Mouse (Mus musculus) adrenal gland, adult 8-10 months (tissue): ENCODE data around the gene Rap2a. TPM values are rescaled to one million over a fixed set of nuclear protein-coding genes. Genes with fewer than 3 reads are reported as not detected.

Source experiments
- DNase-seq: peaks from one replicate; pipeline ENCODE4 v3.0.0; 2022
- total RNA-seq, 4 experiments: library from RNA; stranded (reverse); gene quantifications; 2 replicates each; pipeline ENCODE4 v1.2.4; 2022

Gene Rap2a
- total RNA-seq, 4 experiments from 2014 or later = 18.7 to 22.9 (median 20.3) TPM

GRCm38 (mm10) chr14:120542976-120543375, 64.7 kb downstream of the Rap2a start:
- DNase-seq = no peak

- no peak for DNase-seq
Measured at GRCm38 (mm10) chr14:120543846-120544245, 65.6 kb downstream of the Rap2a start.

GRCm38 (mm10) chr14:120544495-120544894, 66.3 kb downstream of the Rap2a start:
- no peak for DNase-seq

- DNase-seq = no peak
Measured at GRCm38 (mm10) chr14:120544946-120545345, 66.7 kb downstream of the Rap2a start.

Other genes with a start within 250 kb of the Rap2a start
- gene Mbnl2, start 202.8 kb upstream of the Rap2a start, total RNA-seq = 100 to 1,000 TPM; 203 to 240 (median 218) TPM